Mouse (Mus musculus): ENCODE data around the gene Itpr1. TPM values are rescaled to one million over a fixed set of nuclear protein-coding genes. Genes with fewer than 3 reads are reported as not detected.

Gene Itpr1
- total RNA-seq, 2 experiments from 2014 or later, result 17.0 to 18.8 TPM

GRCm38 (mm10) chr6:108413593-108413992 lies 200.7 kb downstream of the Itpr1 start:
- intact Hi-C loops (cut with DNase I; ENCODE audit: low total_unique reads), result no loop called here
- DNase-seq, result no peak

GRCm38 (mm10) chr6:108415847-108416246 lies 203.0 kb downstream of the Itpr1 start:
- intact Hi-C loops (cut with DNase I; ENCODE audit: low total_unique reads), result no loop called here
- DNase-seq, result no peak

DNA sequence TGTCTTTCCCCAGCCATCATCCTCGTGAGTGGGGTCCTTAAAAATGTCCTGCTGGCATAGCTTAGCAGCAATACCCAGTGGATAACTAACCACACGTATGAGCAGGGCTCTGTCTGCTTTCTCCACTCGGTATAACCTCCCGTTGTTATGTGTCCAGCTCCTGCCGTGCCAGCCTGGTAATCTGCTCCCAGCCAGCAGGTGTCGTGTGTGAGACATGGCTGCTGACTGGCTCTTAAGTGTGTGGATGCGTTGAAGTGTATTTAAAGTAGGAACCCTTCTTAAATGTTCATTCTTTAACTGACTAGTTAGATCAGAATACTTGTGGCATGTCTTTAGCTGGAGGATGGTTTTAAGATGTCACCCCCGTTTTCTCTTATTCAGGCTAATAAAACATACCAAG lies 204.6 kb downstream of the Itpr1 start:
- DNase-seq, result peak; percentile 61
- intact Hi-C loops (cut with DNase I; ENCODE audit: low total_unique reads), result no loop called here

DNA sequence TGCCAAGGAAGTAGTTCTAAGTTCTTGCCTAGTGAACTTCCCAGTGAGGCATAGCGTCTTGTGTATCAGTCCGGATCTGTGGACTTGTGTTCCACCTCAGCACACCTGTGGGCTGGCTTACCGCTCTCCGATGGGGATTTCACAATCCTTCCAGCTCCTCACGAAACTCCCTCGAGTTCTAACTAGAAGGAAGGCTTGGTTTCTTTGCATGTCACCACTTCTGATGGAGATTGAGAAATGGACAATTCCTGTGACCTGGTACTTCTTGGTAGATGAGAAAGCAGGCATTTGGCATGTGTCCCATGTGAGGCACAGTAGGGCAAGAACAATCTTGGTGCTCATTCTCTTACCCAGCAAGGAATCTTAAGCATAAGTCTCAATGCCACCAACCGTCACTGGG lies 205.3 kb downstream of the Itpr1 start:
- intact Hi-C loops (cut with DNase I; ENCODE audit: low total_unique reads), result loop anchor here (2.0 kb wide), 1 partner anchor 291 kb away; no protein-coding TSS in a partner anchor
- no peak for DNase-seq

- peak; percentile 50 for DNase-seq
- intact Hi-C loops (cut with DNase I; ENCODE audit: low total_unique reads), result no loop called here
Observed at GRCm38 (mm10) chr6:108424749-108425584, 212.1 kb downstream of the Itpr1 start.

GRCm38 (mm10) chr6:108426789-108427188 lies 213.9 kb downstream of the Itpr1 start:
- peak; percentile 88 for DNase-seq
- intact Hi-C loops (cut with DNase I; ENCODE audit: low total_unique reads), result no loop called here

DNA sequence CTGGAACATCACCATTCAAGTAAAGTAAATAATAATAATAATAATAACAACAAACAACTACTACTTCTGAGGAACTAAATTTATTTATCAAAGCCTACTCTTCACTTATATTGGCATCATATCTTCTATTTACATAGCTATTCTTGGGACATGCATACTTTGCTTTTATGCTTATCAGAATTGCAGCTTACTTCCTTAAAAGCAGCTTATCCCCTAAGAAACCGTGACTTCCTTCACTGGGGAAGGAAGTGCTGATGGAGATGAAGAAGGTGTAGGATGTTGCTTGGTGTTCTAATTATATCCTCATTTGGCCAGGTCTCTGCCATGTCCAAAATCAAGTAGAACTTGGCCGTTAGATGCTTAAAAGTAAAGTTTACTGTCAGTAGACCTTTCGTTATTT lies 215.5 kb downstream of the Itpr1 start:
- DNase-seq, result no peak

DNA sequence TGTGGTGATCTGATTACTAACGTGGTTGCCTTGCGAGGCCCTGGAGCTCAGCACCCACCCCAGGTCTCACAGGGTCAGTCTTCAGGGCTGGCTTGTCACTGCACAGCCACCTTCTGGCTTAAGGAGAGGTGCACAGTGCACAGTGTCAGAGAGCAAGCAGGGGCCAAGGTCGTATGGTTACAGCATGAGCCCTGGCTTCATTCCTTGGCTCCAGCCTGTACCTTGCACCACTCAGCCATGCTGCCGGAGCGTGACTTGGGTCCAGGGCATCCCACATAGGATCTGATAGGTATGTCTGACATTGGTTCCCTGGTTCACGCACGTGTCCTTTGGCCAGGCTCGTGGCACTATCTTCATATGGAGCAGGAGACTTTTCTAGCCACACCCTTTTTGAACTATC lies 217.1 kb downstream of the Itpr1 start:
- DNase-seq, result no peak
- intact Hi-C loops (cut with DNase I; ENCODE audit: low total_unique reads), result no loop called here

More for the DNA sequence above, 215.5 kb downstream of the Itpr1 start:
- intact Hi-C loops (cut with DNase I; ENCODE audit: low total_unique reads), result no loop called here

DNA sequence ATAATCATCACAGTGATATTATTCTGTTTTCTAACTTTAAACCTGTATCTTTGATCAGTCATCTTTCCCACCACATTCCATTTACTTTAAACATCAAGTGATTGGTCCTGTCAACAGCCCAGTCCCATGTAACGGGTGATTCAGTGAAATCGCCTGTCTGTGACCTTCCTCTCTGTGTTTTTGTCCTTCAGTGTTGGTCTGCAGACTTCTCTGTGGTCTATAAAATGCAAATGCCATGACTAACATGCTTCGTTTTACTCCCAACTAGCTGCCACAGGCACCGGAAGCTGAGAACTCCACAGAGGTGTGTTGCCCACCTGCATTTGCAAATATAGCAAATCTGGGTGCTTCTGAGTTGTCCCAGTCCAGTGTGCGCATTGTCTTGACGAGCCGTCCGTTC lies 218.3 kb downstream of the Itpr1 start:
- intact Hi-C loops (cut with DNase I; ENCODE audit: low total_unique reads), result no loop called here
- DNase-seq, result no peak

DNA sequence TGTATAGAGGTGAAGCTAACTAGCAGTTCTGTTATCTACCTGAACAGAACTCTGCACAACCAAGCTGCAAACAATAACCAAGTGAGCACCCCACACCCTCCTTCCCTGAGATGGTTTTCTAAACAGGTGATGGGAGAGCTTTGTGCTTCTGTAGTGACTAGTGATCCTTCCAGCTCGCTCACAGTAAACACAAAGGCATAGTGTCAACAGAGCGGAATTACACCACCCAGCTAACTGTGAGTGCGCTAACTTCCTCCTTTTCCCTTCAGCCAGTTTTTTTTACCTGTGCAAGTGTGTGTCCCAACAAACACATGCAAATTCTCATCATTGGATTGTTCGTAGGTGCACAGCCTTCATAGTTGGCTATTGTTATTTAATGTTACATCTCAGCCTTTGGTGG lies 219.9 kb downstream of the Itpr1 start:
- intact Hi-C loops (cut with DNase I; ENCODE audit: low total_unique reads), result no loop called here
- DNase-seq, result no peak

- intact Hi-C loops (cut with DNase I; ENCODE audit: low total_unique reads), result no loop called here
- no peak for DNase-seq
Observed at GRCm38 (mm10) chr6:108434816-108435215, 221.9 kb downstream of the Itpr1 start.

DNA sequence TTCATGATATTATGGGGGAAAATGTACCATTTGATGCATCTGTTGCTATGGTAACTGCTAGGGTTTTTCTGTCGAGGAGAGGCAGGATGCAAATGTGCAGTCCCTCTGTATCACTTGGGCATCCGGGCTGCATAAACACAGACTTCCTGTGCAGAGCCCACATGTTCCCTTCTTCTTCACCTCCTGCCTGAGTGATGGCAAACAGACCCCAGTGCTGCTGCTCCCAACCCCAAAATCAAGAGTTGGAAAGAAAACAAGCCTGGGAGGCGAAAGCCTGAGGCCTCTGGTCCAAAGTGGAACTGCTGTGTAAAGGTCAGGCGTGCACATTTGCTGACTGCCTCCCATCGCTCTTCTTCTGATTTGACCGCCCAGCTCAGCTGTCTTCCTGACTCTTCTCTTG lies 222.6 kb downstream of the Itpr1 start:
- no peak for DNase-seq
- intact Hi-C loops (cut with DNase I; ENCODE audit: low total_unique reads), result no loop called here

DNA sequence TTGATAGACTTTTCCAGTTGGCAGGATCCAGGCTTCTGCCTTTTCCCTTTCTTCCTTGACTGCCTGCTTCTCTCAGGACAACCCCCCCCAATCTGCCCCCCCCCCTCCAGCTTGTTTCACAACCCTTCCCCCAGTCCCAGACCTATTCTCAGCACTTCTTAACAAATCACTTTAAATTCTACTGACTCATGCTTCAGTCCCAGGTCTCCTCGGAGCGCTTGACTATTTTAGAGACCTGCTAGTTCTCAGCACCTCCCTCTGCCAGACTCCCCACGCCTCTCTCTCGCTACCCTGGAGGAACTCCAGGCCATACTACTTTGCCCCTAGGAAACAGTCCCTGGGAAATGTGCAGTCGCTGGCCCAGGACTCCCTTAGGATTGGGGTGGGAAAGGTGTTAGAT lies 223.7 kb downstream of the Itpr1 start:
- DNase-seq, result no peak
- intact Hi-C loops (cut with DNase I; ENCODE audit: low total_unique reads), result no loop called here

- intact Hi-C loops (cut with DNase I; ENCODE audit: low total_unique reads), result no loop called here
- no peak for DNase-seq
Observed at GRCm38 (mm10) chr6:108441290-108441689, 228.4 kb downstream of the Itpr1 start.

GRCm38 (mm10) chr6:108442291-108442690 lies 229.4 kb downstream of the Itpr1 start:
- DNase-seq, result no peak
- intact Hi-C loops (cut with DNase I; ENCODE audit: low total_unique reads), result no loop called here

GRCm38 (mm10) chr6:108444435-108444834 lies 231.5 kb downstream of the Itpr1 start:
- intact Hi-C loops (cut with DNase I; ENCODE audit: low total_unique reads), result no loop called here
- DNase-seq, result no peak

- DNase-seq, result no peak
- intact Hi-C loops (cut with DNase I; ENCODE audit: low total_unique reads), result no loop called here
Observed at GRCm38 (mm10) chr6:108445006-108445405, 232.1 kb downstream of the Itpr1 start.

GRCm38 (mm10) chr6:108446766-108447165 lies 233.9 kb downstream of the Itpr1 start:
- no peak for DNase-seq
- intact Hi-C loops (cut with DNase I; ENCODE audit: low total_unique reads), result no loop called here

- intact Hi-C loops (cut with DNase I; ENCODE audit: low total_unique reads), result no loop called here
- no peak for DNase-seq
Observed at GRCm38 (mm10) chr6:108447179-108447845, 234.4 kb downstream of the Itpr1 start.

GRCm38 (mm10) chr6:108448016-108448735 lies 235.3 kb downstream of the Itpr1 start:
- no peak for DNase-seq
- intact Hi-C loops (cut with DNase I; ENCODE audit: low total_unique reads), result no loop called here

All from gastrocnemius, postnatal 14 days (tissue).